Mouse (Mus musculus) forebrain, embryonic 13.5 days (tissue): ENCODE data around the gene Slc17a2. TPM values are rescaled to one million over a fixed set of nuclear protein-coding genes. Genes with fewer than 3 reads are reported as not detected.

Source experiments
- ATAC-seq: fragments of 200-750 bp; cut with Nextera tagmentation; 2 replicates; pipeline ENCODE4 v1.8.0; 2017
- H3K27ac ChIP-seq: fragments of 300-500 bp; sonication (generic); 2 replicates; pipeline ENCODE4 v1.5.1; 2015; ENCODE audit warnings: inconsistent platforms, mild to moderate bottlenecking, moderate library complexity
- H3K27me3 ChIP-seq: fragments of 300-500 bp; sonication (generic); 2 replicates; pipeline ENCODE4 v1.6.1; 2015; ENCODE audit warnings: mild to moderate bottlenecking, inconsistent platforms
- H3K36me3 ChIP-seq: fragments of 300-500 bp; sonication (generic); 2 replicates; pipeline ENCODE4 v1.6.1; 2015; ENCODE audit warnings: mild to moderate bottlenecking, inconsistent platforms; ENCODE audit not compliant: poor library complexity, severe bottlenecking
- H3K4me1 ChIP-seq: fragments of 300-500 bp; sonication (generic); 2 replicates; pipeline ENCODE4 v1.6.1; 2015; ENCODE audit warnings: inconsistent platforms
- H3K4me2 ChIP-seq: fragments of 300-500 bp; sonication (generic); 2 replicates; pipeline ENCODE4 v1.6.1; 2015; ENCODE audit warnings: inconsistent platforms, mild to moderate bottlenecking, moderate library complexity
- H3K4me3 ChIP-seq: fragments of 300-500 bp; sonication (generic); 2 replicates; pipeline ENCODE4 v1.5.1; 2015; ENCODE audit warnings: mild to moderate bottlenecking, inconsistent platforms
- H3K9ac ChIP-seq: fragments of 300-500 bp; sonication (generic); 2 replicates; pipeline ENCODE4 v1.6.1; 2015; ENCODE audit warnings: mild to moderate bottlenecking, inconsistent platforms
- H3K9me3 ChIP-seq: fragments of 300-500 bp; sonication (generic); replicated peaks from 2 replicates; pipeline ENCODE4 v1.6.1; 2016; ENCODE audit warnings: inconsistent platforms
- WGBS: fragments of 180-500 bp; shearing (Covaris S2); methylation state at CpG from one replicate; pipeline ENCODE4 v1.1.7; 2015; 5-methylcytosine and 5-hydroxymethylcytosine counted together
- polyA plus RNA-seq: library from polyadenylated mRNA; unstranded; fragments of >200 nt; fragmentation: Nextera tagmentation; extraction: Ambion mirVana; gene quantifications from 2 replicates; pipeline ENCODE4 v1.2.1, GENCODE M21; 2015

Gene Slc17a2
- polyA plus RNA-seq, 1 experiment from 2014 or later, result not detected

- Histone ChIP-seq H3K36me3 (no peaks in the 10 kb centered on the region), H3K27ac (no peak overlapping the region), H3K9ac (no peak overlapping the region), H3K4me3 (no peak overlapping the region), H3K4me2 (no peak overlapping the region), H3K4me1 (no peaks in the 10 kb centered on the region), H3K27me3 (no peaks in the 10 kb centered on the region), H3K9me3 (no peaks in the 10 kb centered on the region)
- no peak for ATAC-seq
- 84% methylated on average over 9 of the region's 9 CpGs for WGBS
These were observed 59.4 kb downstream of the Slc17a2 start for GRCm38 (mm10) chr13:23866086-23866710.

GRCm38 (mm10) chr13:23867000-23867399, 60.2 kb downstream of the Slc17a2 start:
- Histone ChIP-seq H3K4me2 (no peak overlapping the region), H3K36me3 (no peaks in the 10 kb centered on the region), H3K27me3 (no peaks in the 10 kb centered on the region), H3K9me3 (no peaks in the 10 kb centered on the region), H3K9ac (no peak overlapping the region), H3K27ac (no peak overlapping the region), H3K4me3 (no peak overlapping the region), H3K4me1 (no peaks in the 10 kb centered on the region)
- 84% methylated on average over 6 of the region's 6 CpGs for WGBS
- no peak for ATAC-seq

- Histone ChIP-seq H3K27ac (no peak within 1 kb of the TSS), H3K4me2 (no peak within 1 kb of the TSS), H3K36me3 (no peaks in the 10 kb centered on the region), H3K9me3 (no peaks in the 10 kb centered on the region), H3K9ac (no peak within 1 kb of the TSS), H3K27me3 (no peaks in the 10 kb centered on the region), H3K4me1 (no peaks in the 10 kb centered on the region), H3K4me3 (no peak within 1 kb of the TSS)
- ATAC-seq, result no peak
- WGBS, result 87% methylated on average over 7 of the region's 7 CpGs
These were observed 60.6 kb downstream of the Slc17a2 start, which contains the start of gene Slc17a1 for GRCm38 (mm10) chr13:23867405-23867804. Slc17a1 (plus strand) TSS chr13:23867750.

GRCm38 (mm10) chr13:23868790-23869533, 62.2 kb downstream of the Slc17a2 start:
- H3K4me2 ChIP-seq, result no peak overlapping the region
- H3K27me3 ChIP-seq, result no peaks in the 10 kb centered on the region
- no peak overlapping the region for H3K27ac ChIP-seq
- no peak for ATAC-seq
- WGBS, result 88% methylated on average over 8 of the region's 8 CpGs
- no peaks in the 10 kb centered on the region for H3K4me1 ChIP-seq
- no peak overlapping the region for H3K4me3 ChIP-seq
- H3K36me3 ChIP-seq, result no peaks in the 10 kb centered on the region
- H3K9ac ChIP-seq, result no peak overlapping the region
- no peaks in the 10 kb centered on the region for H3K9me3 ChIP-seq

GRCm38 (mm10) chr13:23869996-23870395, 63.2 kb downstream of the Slc17a2 start:
- 79% methylated on average over 3 of the region's 3 CpGs for WGBS
- Histone ChIP-seq H3K27me3 (no peaks in the 10 kb centered on the region), H3K27ac (no peak overlapping the region), H3K9me3 (no peaks in the 10 kb centered on the region), H3K4me1 (no peaks in the 10 kb centered on the region), H3K9ac (no peak overlapping the region), H3K4me2 (no peak overlapping the region), H3K4me3 (no peak overlapping the region), H3K36me3 (no peaks in the 10 kb centered on the region)
- no peak for ATAC-seq

- no peaks in the 10 kb centered on the region for H3K9me3 ChIP-seq
- H3K36me3 ChIP-seq, result no peaks in the 10 kb centered on the region
- H3K9ac ChIP-seq, result no peak overlapping the region
- H3K4me1 ChIP-seq, result no peaks in the 10 kb centered on the region
- WGBS, result 82% methylated on average over 5 of the region's 5 CpGs
- H3K4me2 ChIP-seq, result no peak overlapping the region
- no peak overlapping the region for H3K4me3 ChIP-seq
- ATAC-seq, result no peak
- no peaks in the 10 kb centered on the region for H3K27me3 ChIP-seq
- H3K27ac ChIP-seq, result no peak overlapping the region
These were observed 66.3 kb downstream of the Slc17a2 start for GRCm38 (mm10) chr13:23873141-23873540.

Other genes with a start within 250 kb of the Slc17a2 start
- gene Hist1h3e, start 244.6 kb upstream of the Slc17a2 start, polyA plus RNA-seq, result 4.6 and 6.9 TPM in 2 replicates
- 120 and 139 TPM in 2 replicates for gene Hist1h2ae, start 235.8 kb upstream of the Slc17a2 start, polyA plus RNA-seq
- 8.9 and 11.5 TPM in 2 replicates for gene Hist1h2bg, start 235.6 kb upstream of the Slc17a2 start, polyA plus RNA-seq
- gene Hist1h2bf, start 232.8 kb upstream of the Slc17a2 start, polyA plus RNA-seq, result 10.3 and 11.2 TPM in 2 replicates
- 3.8 and 4.8 TPM in 2 replicates for gene Hist1h2ad, start 232.6 kb upstream of the Slc17a2 start, polyA plus RNA-seq
- gene Hist1h3d, start 231.2 kb upstream of the Slc17a2 start, polyA plus RNA-seq, result 8.8 TPM in 2 replicates
- 160 and 172 TPM in 2 replicates for gene Hist1h4d, start 225.4 kb upstream of the Slc17a2 start, polyA plus RNA-seq
- 2.6 and 2.9 TPM in 2 replicates for gene Hist1h2be, start 185.9 kb upstream of the Slc17a2 start, polyA plus RNA-seq
- 25.7 and 29.7 TPM in 2 replicates for gene Hist1h1e, start 184.4 kb upstream of the Slc17a2 start, polyA plus RNA-seq
- 1.0 and 1.3 TPM in 2 replicates for gene Hist1h2ac, start 123.0 kb upstream of the Slc17a2 start, polyA plus RNA-seq
- gene Hist1h2bc, start 122.8 kb upstream of the Slc17a2 start, polyA plus RNA-seq, result 34.1 and 41.4 TPM in 2 replicates
- not detected in 2 replicates for gene Hist1h1t, start 111.2 kb upstream of the Slc17a2 start, polyA plus RNA-seq
- gene Hist1h4c, start 108.5 kb upstream of the Slc17a2 start, polyA plus RNA-seq, result 6.5 and 7.9 TPM in 2 replicates
- gene Hfe, start 96.1 kb upstream of the Slc17a2 start, polyA plus RNA-seq, result 2.2 and 2.8 TPM in 2 replicates
- gene Hist1h1c, start 68.2 kb upstream of the Slc17a2 start, polyA plus RNA-seq, result 17.8 and 20.5 TPM in 2 replicates
- 8.8 and 10.8 TPM in 2 replicates for gene Hist1h3c, start 61.4 kb upstream of the Slc17a2 start, polyA plus RNA-seq
- gene Hist1h2bb, start 60.3 kb upstream of the Slc17a2 start, polyA plus RNA-seq, result 3.0 and 5.5 TPM in 2 replicates
- gene Hist1h2ab, start 55.9 kb upstream of the Slc17a2 start, polyA plus RNA-seq, result 58.6 and 70.5 TPM in 2 replicates
- gene Hist1h3b, start 54.7 kb upstream of the Slc17a2 start, polyA plus RNA-seq, result 17.0 and 19.6 TPM in 2 replicates
- 5.7 and 6.1 TPM in 2 replicates for gene Hist1h4b, start 50.0 kb upstream of the Slc17a2 start, polyA plus RNA-seq
- 0.64 and 1.1 TPM in 2 replicates for gene Hist1h4a, start 45.8 kb upstream of the Slc17a2 start, polyA plus RNA-seq
- gene Hist1h3a, start 44.6 kb upstream of the Slc17a2 start, polyA plus RNA-seq, result 6.3 and 7.2 TPM in 2 replicates
- gene Hist1h1a, start 43.3 kb upstream of the Slc17a2 start, polyA plus RNA-seq, result 4.6 and 6.0 TPM in 2 replicates
- 0.08 TPM in 1 of 2 replicates, not detected in the other for gene Trim38, start 37.1 kb upstream of the Slc17a2 start, polyA plus RNA-seq
- gene Slc17a3, start 32.4 kb downstream of the Slc17a2 start, polyA plus RNA-seq, result not detected in 2 replicates
- not detected in 2 replicates for gene Slc17a1, start 60.8 kb downstream of the Slc17a2 start, polyA plus RNA-seq
- gene Slc17a4, start 108.0 kb downstream of the Slc17a2 start, polyA plus RNA-seq, result not detected in 2 replicates
- gene Hist1h2ba, start 127.2 kb downstream of the Slc17a2 start, polyA plus RNA-seq, result not detected in 2 replicates
- gene Hist1h2aa, start 127.5 kb downstream of the Slc17a2 start, polyA plus RNA-seq, result not detected in 2 replicates
- gene Scgn, start 184.2 kb downstream of the Slc17a2 start, polyA plus RNA-seq, result 2.1 and 2.6 TPM in 2 replicates